Mouse (Mus musculus) bone marrow macrophage, adult 2 months (primary cell): ENCODE data around the gene Gm3317. TPM values are rescaled to one million over a fixed set of nuclear protein-coding genes. Genes with fewer than 3 reads are reported as not detected.
"Not testable (repeated sequence)": the region's sequence is repeated elsewhere in the genome, so short reads cannot be mapped to it uniquely, and the experiment has no call there.

ENCODE experiments used
- H3K27ac ChIP-seq: 2 replicates; pipeline ENCODE4 v1.5.1; 2012; ENCODE audit warnings: low read depth, low read length; ENCODE audit not compliant: insufficient read depth
- H3K4me1 ChIP-seq: 2 replicates; pipeline ENCODE4 v1.6.1; 2012; ENCODE audit warnings: low read length; ENCODE audit not compliant: control insufficient read depth, insufficient read depth
- H3K4me3 ChIP-seq: 2 replicates; pipeline ENCODE4 v1.5.1; 2012; ENCODE audit warnings: mild to moderate bottlenecking, low read length, moderate library complexity; ENCODE audit not compliant: insufficient read depth
- polyA plus RNA-seq: library from polyadenylated mRNA; stranded (reverse); fragments of >200 nt; gene quantifications from 2 replicates; pipeline ENCODE4 v1.2.4, GENCODE M21; 2012; ENCODE audit not compliant: missing spikeins, insufficient read depth, insufficient read length

Gm3317 gene
- not detected in 2 replicates for polyA plus RNA-seq

- H3K27ac ChIP-seq, H3K4me3 ChIP-seq, H3K4me1 ChIP-seq: not testable (repeated sequence)
Observed at GRCm38 (mm10) chr14:5164235-5164634, at the start of gene Gm3317. Gm3317 (plus strand) TSS chr14:5164535.

GRCm38 (mm10) chr14:5131219-5131618 is 33.1 kb upstream of the Gm3317 start, which contains the start of gene Gm8279:
Gm8279 (plus strand) TSS chr14:5131519.
- not testable (repeated sequence) for H3K4me3 ChIP-seq, H3K27ac ChIP-seq, H3K4me1 ChIP-seq

GRCm38 (mm10) chr14:5185493-5185892 is 21.2 kb downstream of the Gm3317 start, which contains the start of gene Gm8271:
Gm8271 (plus strand) TSS chr14:5185793.
- not testable (repeated sequence) for H3K4me1 ChIP-seq, H3K27ac ChIP-seq, H3K4me3 ChIP-seq

Other genes starting within 250 kb of the Gm3317 start
- gene Gm8297, start 180.6 kb upstream of the Gm3317 start, polyA plus RNA-seq, result not detected in 2 replicates
- gene Gm3298, start 148.6 kb upstream of the Gm3317 start, polyA plus RNA-seq, result not detected in 2 replicates
- gene 4930555G01Rik, start 113.9 kb upstream of the Gm3317 start, polyA plus RNA-seq, result not detected in 2 replicates
- gene Gm8281, start 93.5 kb upstream of the Gm3317 start, polyA plus RNA-seq, result not detected in 2 replicates
- not detected in 2 replicates for gene Gm8279, start 33.0 kb upstream of the Gm3317 start, polyA plus RNA-seq
- not detected in 2 replicates for gene Gm8271, start 21.3 kb downstream of the Gm3317 start, polyA plus RNA-seq
- not detected in 2 replicates for gene Gm3526, start 96.0 kb downstream of the Gm3317 start, polyA plus RNA-seq
- gene Gm3542, start 170.4 kb downstream of the Gm3317 start, polyA plus RNA-seq, result not detected in 2 replicates
- gene Gm3500, start 224.5 kb downstream of the Gm3317 start, polyA plus RNA-seq, result not detected in 2 replicates